Mouse (Mus musculus): ENCODE data around the gene Dcpp2.
A peak's percentile ranks its signal among the peaks of the same experiment; 100 is the strongest.
"Not testable (repeated sequence)": the region's sequence is repeated elsewhere in the genome, so short reads cannot be mapped to it uniquely, and the experiment has no call there.

Dcpp2 gene

GRCm38 (mm10) chr17:23925090-23925493, 44.4 kb downstream of the Dcpp2 start:
- DNase-seq (ENCODE audit: low spot score in 2 of 2), result peak; percentile 68 to 72

GRCm38 (mm10) chr17:23931157-23931556, 50.5 kb downstream of the Dcpp2 start:
- DNase-seq (ENCODE audit: low spot score in 2 of 2), result no peak

- no peak for DNase-seq (ENCODE audit: low spot score in 2 of 2)
Measured at GRCm38 (mm10) chr17:23941372-23941771, 60.7 kb downstream of the Dcpp2 start, which contains the start of gene Sbp. TSS of gene Sbp (plus strand) at chr17:23941672.

- not testable (repeated sequence) for DNase-seq (ENCODE audit: low spot score in 2 of 2)
Measured at GRCm38 (mm10) chr17:23947486-23947885, 66.8 kb downstream of the Dcpp2 start.

- DNase-seq (ENCODE audit: low spot score in 2 of 2), result no peak
Measured at GRCm38 (mm10) chr17:23949068-23949467, 68.4 kb downstream of the Dcpp2 start.
